Mouse (Mus musculus) bone marrow macrophage, adult 2 months (primary cell): Measurements from ENCODE around the gene Cenpb.

Experiments
- CTCF ChIP-seq: IDR thresholded peaks from 2 replicates; pipeline ENCODE4 v1.5.1; 2012; ENCODE audit warnings: low read depth, mild to moderate bottlenecking, low read length, moderate library complexity
- POLR2A ChIP-seq: IDR thresholded peaks from 2 replicates; pipeline ENCODE4 v1.6.1; 2012; ENCODE audit warnings: mild to moderate bottlenecking, low read depth, low read length, borderline replicate concordance

- TF ChIP-seq CTCF: no peak
- TF ChIP-seq POLR2A: no peak
These were observed 15.9 kb downstream of the Cenpb start for GRCm38 (mm10) chr2:131163924-131164323.
